Mouse (Mus musculus) heart, postnatal 14 days (tissue): Measurements from ENCODE around the gene Nrxn3. TPM values are rescaled to one million over a fixed set of nuclear protein-coding genes. Genes with fewer than 3 reads are reported as not detected.

Experiments
- microRNA-seq, 2 experiments: library from miRNA; unstranded; fragments of <30 nt; microRNA quantifications; one replicate each; pipeline ENCODE4 v1.2.0; 2021 to 2022
- total RNA-seq, 2 experiments: library from RNA; stranded (reverse); gene quantifications; 2 replicates each; pipeline ENCODE4 v1.2.3; 2021

Nrxn3 gene
- total RNA-seq, 2 experiments from 2014 or later, result 0.41 to 0.60 TPM

Small RNA genes lying within 50 kb of the gene (microRNA-seq; reads per million reads assigned to microRNA genes)
- gene Gm23989 (0 reads per million in 2 experiments), gene Gm27313 (0 reads per million in 2 experiments)
